Mouse (Mus musculus): Measurements from ENCODE around the gene Foxo6.

Foxo6 gene

GRCm38 (mm10) chr4:120287290-120288111, at the start of gene Foxo6:
Gene Foxo6 (minus strand): TSS chr4:120287349.
- DNase-seq (ENCODE audit: low spot score) = peak; percentile 95

GRCm38 (mm10) chr4:120334316-120334715, 47.2 kb upstream of the Foxo6 start:
- DNase-seq (ENCODE audit: low spot score) = no peak

DNA sequence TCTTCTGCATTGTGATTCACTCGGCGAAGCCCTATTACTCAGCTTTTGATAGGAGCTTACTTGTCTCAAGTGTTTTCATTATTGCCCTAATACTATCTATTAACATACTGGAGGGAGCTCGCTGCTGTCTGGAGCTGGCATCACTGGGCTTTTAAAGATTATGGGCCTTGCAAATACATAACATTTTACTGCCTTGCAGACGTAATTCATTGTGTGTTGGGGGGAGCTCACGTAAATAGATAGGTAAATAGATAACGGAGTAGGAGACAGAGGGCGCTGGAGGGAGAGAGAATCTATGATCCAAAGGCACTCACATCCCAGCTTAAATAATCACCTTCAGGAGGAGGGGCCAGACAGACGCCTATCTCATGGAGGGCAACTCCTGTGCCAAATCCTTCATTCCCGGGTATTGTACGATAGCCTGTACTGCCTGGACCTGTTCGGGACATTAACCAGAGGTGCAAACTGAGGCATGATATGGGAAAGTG, 45.8 kb upstream of the Foxo6 start:
- DNase-seq (ENCODE audit: low spot score) = no peak

DNA sequence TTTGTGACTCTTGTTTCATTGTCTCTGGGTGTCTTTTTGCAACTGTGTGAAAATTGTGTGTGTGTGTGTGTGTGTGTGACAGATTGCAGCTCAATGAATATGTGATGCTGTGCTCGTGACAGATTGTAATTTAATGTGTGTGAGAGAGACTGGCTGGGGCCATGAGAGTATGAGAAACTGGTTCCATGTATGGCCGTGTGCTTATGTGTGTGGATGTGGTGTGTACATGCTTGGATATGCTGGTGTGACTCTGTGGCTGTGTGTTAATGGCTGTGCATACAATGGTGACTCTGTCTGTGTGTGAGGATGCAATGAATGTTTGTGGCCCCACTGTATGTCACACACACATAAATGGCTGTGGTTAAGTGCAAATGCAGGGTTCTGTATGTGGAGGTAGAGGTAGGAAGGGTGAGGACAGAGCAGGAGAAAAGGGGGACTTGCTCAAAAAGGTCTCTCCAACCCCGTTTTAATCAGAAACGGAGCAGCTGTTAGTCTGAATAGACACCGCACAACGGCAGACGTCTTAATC, 45.3 kb upstream of the Foxo6 start:
- DNase-seq (ENCODE audit: low spot score) = no peak

- DNase-seq (ENCODE audit: low spot score) = no peak
Observed at GRCm38 (mm10) chr4:120331992-120332391, 44.8 kb upstream of the Foxo6 start.

- DNase-seq (ENCODE audit: low spot score) = no peak
Observed at GRCm38 (mm10) chr4:120331541-120331940, 44.4 kb upstream of the Foxo6 start.

GRCm38 (mm10) chr4:120325748-120326147, 38.6 kb upstream of the Foxo6 start:
- no peak for DNase-seq (ENCODE audit: low spot score)

- DNase-seq (ENCODE audit: low spot score) = no peak
Observed at GRCm38 (mm10) chr4:120325051-120325450, 37.9 kb upstream of the Foxo6 start.

- no peak for DNase-seq (ENCODE audit: low spot score)
Observed at GRCm38 (mm10) chr4:120323858-120324257, 36.7 kb upstream of the Foxo6 start.

DNA sequence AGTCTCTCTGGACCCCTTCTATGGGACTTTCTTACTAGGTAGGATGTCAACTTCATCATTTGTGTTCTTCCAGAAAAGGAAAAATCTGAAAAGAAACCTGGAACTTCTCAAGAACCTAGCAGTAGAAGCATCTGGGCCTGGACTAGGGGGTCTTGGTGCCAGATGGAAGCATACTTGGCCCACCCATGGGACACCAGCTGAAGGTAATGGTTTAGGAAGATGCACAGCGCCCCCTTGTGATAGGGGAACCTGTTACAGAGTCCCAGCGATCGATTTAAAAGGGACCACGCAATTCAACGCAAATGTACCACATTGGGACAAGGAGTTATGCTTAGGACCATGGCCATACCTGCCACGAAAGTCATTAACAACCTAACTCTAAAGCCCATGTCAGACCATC, 36.0 kb upstream of the Foxo6 start:
- DNase-seq (ENCODE audit: low spot score) = peak; percentile 51

DNA sequence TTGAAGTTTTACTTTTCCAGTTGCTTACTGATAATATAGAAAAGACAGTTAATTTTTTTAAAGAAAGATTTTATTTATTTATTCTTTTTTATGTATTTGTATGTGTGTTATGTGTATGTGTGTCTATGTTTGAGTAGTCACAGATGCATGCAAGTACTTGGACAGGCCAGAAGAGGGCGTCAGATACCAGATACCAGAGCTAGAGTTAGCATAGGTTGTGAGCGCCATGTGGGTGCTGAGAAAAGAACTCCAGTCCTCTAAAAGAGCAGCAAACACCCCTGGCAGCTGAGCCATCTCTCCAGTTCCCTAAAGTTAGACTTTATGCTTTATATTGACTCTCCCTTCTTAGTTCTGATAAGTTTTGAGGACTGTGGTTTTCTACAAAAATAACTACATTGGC, 30.4 kb upstream of the Foxo6 start:
- no peak for DNase-seq (ENCODE audit: low spot score)

DNA sequence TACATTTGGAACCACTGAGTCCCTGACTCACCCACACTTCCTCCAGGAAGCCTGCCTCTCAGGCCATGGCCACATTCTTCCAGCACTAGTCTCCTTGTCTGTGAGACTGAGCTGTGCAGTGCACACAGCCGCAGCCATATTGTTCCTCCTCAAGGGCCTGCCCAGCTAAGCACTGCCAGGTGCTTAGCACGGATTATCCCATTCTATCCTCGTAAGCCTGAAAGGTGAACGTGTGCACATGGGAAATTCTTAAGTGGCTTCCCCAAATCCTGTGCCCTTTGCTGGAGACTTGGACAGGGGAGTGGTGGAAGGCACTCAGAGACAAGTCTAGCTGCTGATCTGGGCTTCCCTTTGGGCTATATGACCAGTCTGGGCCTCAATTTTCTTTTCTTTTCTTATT, 29.6 kb upstream of the Foxo6 start:
- no peak for DNase-seq (ENCODE audit: low spot score)

DNA sequence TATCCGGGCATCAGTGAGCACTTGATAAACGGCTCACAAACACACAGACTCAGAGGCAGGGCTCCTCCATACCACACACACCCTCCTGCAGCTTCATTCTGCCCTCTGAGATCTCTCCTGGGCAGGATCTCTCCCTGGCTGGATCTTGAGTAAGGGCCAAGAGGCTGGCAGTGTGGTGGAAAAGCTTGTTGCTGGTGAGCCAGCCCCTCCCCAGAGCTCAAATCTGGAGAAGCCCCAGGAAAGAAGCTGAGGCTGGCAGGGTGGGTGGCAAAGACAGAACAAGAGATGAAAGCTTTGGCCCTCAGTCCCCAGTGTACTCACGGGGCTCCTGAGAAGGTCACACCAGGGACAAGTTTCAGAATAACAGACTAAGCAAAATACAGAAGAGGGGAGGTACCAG, 27.4 kb upstream of the Foxo6 start:
- no peak for DNase-seq (ENCODE audit: low spot score)

GRCm38 (mm10) chr4:120313309-120313708, 26.2 kb upstream of the Foxo6 start:
- DNase-seq (ENCODE audit: low spot score) = no peak

DNA sequence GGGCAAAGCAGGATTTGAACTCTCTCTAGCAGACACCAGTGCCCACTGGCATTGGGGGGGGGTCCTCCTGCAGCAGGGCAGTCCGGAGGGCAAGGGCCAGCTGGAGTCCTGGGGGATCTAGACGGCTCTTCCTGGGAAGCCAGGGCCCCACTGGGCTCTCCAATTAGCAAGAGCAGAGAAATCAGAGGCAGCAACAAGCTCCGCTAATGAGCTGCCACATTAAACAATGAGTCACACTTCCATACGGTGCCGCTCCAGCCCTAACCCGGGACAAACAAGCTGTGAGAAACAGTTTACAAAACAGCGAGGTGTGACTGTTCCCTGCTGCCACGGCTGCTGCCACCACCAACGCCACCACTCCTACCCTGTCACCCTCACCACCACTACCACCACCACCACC, 17.4 kb upstream of the Foxo6 start:
- no peak for DNase-seq (ENCODE audit: low spot score)

DNA sequence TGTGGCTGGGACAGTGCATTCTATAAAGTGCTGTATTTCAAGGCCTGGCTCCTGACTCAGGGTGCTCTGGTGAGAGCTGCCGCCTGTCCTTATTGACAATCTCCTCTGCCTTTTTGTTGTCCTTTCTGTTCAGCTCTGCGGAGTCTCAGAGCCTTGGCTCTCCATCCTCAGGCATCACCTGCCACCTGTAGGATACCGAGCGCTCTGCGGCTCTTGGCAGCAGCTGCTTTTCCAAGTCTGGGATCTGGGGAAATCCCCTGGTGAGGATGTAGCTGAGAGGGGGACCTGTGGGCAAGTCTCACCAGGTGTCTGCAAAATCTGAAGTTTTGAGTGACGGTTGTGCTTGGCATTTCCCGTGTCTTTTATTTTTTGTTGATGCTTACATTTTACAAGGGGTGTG, 12.1 kb upstream of the Foxo6 start:
- no peak for DNase-seq (ENCODE audit: low spot score)

GRCm38 (mm10) chr4:120291106-120291822, 4.1 kb upstream of the Foxo6 start:
- DNase-seq (ENCODE audit: low spot score) = no peak

DNA sequence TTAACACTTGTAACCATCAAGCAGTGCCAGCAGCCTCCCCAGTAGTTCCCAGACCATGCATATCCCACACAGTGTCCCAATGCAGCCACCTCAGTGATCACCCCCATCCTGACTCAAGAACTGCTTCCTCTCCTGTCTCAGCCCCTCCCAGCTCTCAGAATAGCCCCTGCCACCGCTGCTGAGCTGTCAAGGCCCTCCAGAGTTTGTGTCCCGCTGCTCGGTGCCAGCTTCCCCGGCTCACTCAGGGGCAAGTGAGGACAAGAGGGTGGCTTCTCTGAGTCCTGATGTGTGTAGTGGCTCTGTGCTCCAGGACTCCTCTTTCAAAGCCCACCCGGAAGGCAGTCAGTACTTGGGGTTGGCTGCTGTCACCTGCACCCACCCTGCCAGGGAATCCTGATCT, 3.3 kb upstream of the Foxo6 start:
- DNase-seq (ENCODE audit: low spot score) = no peak

DNA sequence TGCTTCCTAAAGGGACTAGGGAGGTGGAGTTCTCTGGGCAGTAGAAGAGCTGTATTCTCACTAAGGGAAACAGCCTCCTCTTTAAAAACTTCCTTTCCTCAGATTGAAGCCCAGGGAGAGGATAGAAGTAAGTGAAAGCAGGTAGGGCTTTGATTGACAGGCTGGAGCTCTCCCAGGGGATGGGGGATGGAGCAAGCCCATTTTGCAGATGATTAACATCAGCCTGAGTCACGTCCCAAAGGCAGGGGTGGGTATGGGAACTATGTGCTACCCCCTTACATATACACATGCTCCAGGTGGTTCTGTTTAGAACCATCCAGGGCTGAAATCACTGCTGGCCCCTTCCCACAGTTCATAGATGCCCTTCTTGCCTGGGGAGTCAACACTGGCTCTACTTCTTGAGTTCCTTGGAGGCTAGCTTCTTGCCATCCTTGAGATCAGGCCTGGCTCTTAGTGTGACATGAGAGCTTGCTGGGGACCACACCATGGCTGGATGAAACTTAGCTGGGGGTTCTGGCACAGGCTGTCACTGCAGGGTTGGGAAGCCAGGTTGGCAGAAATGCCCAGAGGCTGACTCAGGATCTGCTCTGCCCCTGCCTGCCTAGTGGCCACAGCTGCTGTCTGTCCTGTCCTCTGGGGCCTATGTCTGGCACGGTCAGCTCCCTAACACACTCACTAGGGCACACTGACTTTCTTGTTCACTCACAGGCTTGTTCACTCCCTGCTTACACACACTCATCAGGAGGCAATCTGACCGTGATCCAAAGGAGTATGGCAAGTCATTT, 2.2 kb upstream of the Foxo6 start:
- DNase-seq (ENCODE audit: low spot score) = no peak

- no peak for DNase-seq (ENCODE audit: low spot score)
Observed at GRCm38 (mm10) chr4:120286761-120287241, 348 bp downstream of the Foxo6 start.

DNA sequence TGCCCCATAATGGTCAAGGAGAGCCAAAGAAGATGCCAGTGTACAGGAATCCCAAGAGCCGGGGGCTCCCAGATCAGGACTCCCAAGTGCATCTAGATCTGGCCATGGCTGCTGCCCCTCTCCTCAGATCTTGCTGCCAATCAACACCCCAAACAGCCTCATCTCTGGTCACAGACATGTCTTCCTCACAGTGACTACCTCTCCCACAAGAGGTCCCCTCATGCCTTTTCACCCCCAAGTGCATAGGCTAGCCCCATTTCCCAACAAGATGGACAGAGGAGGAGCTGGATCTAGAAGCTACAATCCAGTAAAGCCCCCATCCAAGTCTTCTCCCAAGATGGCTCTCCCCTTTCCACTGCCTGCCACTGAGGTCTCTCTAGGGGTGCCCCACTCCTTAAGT, 1.4 kb downstream of the Foxo6 start:
- DNase-seq (ENCODE audit: low spot score) = no peak

DNA sequence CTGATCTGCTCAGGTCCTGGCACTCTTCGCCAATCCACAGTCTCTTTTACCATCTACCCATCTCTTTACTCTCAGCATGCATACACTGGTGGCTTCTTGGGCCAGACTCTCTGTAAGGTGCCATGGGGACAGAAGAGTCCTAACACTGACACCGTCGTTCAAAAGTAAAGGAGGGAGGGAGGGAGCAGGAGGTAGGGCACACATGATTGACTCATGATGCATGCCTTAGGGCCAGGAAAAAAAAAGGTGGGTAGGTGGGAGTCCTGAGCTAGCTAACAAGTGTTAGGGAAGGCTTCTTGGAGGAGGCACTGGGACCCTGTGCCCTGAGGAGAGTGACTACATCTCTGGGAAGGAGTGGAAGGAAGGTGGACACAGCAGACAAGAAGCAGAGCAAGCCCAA, 1.9 kb downstream of the Foxo6 start:
- no peak for DNase-seq (ENCODE audit: low spot score)

All from urinary bladder, postnatal 25 days (tissue).